ENCODE assay signal across 9 mouse cellular contexts in genomic region chr17:88668452-88668851, GRCm38 (mm10). TPM values are rescaled to one million over a fixed set of nuclear protein-coding genes. Genes with fewer than 3 reads are reported as not detected.
A peak's percentile ranks its signal among the peaks of the same experiment; 100 is the strongest.
DNase-seq lines count a peak whose midpoint lies in the region; ATAC-seq lines count a peak whose summit lies in the region.
"Had no signal": no experiment of that assay in that cellular context is flagged by ENCODE, and none has a peak within 500 bp of the region (broad histone marks: within the 10 kb centered on the region; RNA-seq: fewer than 3 reads in every experiment).

Gene Gtf2a1l (plus strand): TSS chr17:88668660.

- peak within 1 kb of the TSS; percentile 43 for H3K4me2 ChIP-seq in forebrain, embryonic 13.5 days

- no peak for ATAC-seq in frontal cortex, adult (ENCODE audit: low TSS enrichment)
- ATAC-seq in forebrain, embryonic 13.5 days: peak; percentile 59

- H3K9me3 ChIP-seq in forebrain, embryonic 13.5 days (replicated peaks): no peaks in the 10 kb centered on the region

- H3K27ac ChIP-seq in forebrain, embryonic 13.5 days: no peak within 1 kb of the TSS

- no peak within 1 kb of the TSS for H3K9ac ChIP-seq in forebrain, embryonic 13.5 days

- peaks cover 10% of the 10 kb centered on the region; the same call in 1 of the 2 replicates for H3K27me3 ChIP-seq in forebrain, embryonic 13.5 days

- no peaks in the 10 kb centered on the region for H3K36me3 ChIP-seq in forebrain, embryonic 13.5 days (ENCODE audit: poor library complexity, severe bottlenecking)
- H3K36me3 ChIP-seq: G1E had no signal

- peak; percentile 27 to 32 for DNase-seq in frontal cortex, postnatal 14 days (ENCODE audit: low spot score in 2 of 2)
- peak; percentile 73 for DNase-seq in adrenal gland, postnatal 14 days
- DNase-seq in kidney, adult 8-10 months: peak; percentile 4
- peak; percentile 18 for DNase-seq in liver
- DNase-seq in natural killer cell, adult 2 months (ENCODE audit: low spot score in 2 of 2): peak; percentile 47 to 65
- peak; percentile 60 for DNase-seq in testis, postnatal 14 days (ENCODE audit: low spot score)

- H3K4me3 ChIP-seq in forebrain, embryonic 13.5 days: no peak within 1 kb of the TSS

- peaks cover 4% of the 10 kb centered on the region; the same call in 1 of the 2 replicates for H3K4me1 ChIP-seq in forebrain, embryonic 13.5 days

- 26% methylated on average over 21 of the region's 21 CpGs for WGBS in forebrain, embryonic 13.5 days

RNA-seq across cellular contexts. Expression of gene Gtf2a1l, which starts in this region (rescaled TPM):
- not detected in 2 replicates for total RNA-seq in adrenal gland, postnatal 14 days (2021)
- polyA plus RNA-seq in forebrain, embryonic 13.5 days (2015; fragmentation: Nextera tagmentation; extraction: Ambion mirVana): 0.15 and 0.16 TPM in 2 replicates
- total RNA-seq: G1E had no signal
- polyA plus RNA-seq: G1E had no signal

Comparison
In these comparisons a context has a peak if more than half of its experiments do, and no peak if none do; other contexts are left out.
1. Peak in DNase-seq in adrenal gland, postnatal 14 days; RNA of the gene not detected or under 1 TPM.
2. Peak in ATAC-seq and H3K4me2 ChIP-seq in forebrain, embryonic 13.5 days; RNA of the gene not detected or under 1 TPM.
3. DNase-seq: peak in every context shown above with its lines; median percentile 73 in adrenal gland, postnatal 14 days; 60 in testis, postnatal 14 days; 56 in natural killer cell, adult 2 months; 30 in frontal cortex, postnatal 14 days; 18 in liver; 4 in kidney, adult 8-10 months.